Mouse (Mus musculus): Measurements from ENCODE around the gene 5430427O19Rik. TPM values are rescaled to one million over a fixed set of nuclear protein-coding genes. Genes with fewer than 3 reads are reported as not detected.

Gene 5430427O19Rik
- polyA plus RNA-seq, 1 experiment from 2014 or later = 0.06 TPM

GRCm38 (mm10) chrX:85875951-85876350 lies 5.8 kb downstream of the 5430427O19Rik start:
- H3K4me2 ChIP-seq (ENCODE audit: low read length) = no peak overlapping the region
- H3K9ac ChIP-seq (ENCODE audit: low read depth, low read length) = no peak overlapping the region
- H3K4me1 ChIP-seq (ENCODE audit: control insufficient read depth, insufficient read depth, low read depth, low read length) = no peaks in the 10 kb centered on the region
- no peaks in the 10 kb centered on the region for H3K27me3 ChIP-seq (replicated peaks; ENCODE audit: control insufficient read depth, insufficient read depth, low read length)
- H3K36me3 ChIP-seq (ENCODE audit: control insufficient read depth, insufficient read depth, low read length) = no peaks in the 10 kb centered on the region
- no peak for ATAC-seq
- H3K27ac ChIP-seq (ENCODE audit: low read depth, low read length) = no peak overlapping the region
- no peaks in the 10 kb centered on the region for H3K9me3 ChIP-seq (ENCODE audit: control insufficient read depth, low read length)
- H3K4me3 ChIP-seq (ENCODE audit: low read length) = no peak overlapping the region

GRCm38 (mm10) chrX:85877747-85878146 lies 7.6 kb downstream of the 5430427O19Rik start:
- no peaks in the 10 kb centered on the region for H3K9me3 ChIP-seq (ENCODE audit: control insufficient read depth, low read length)
- H3K4me3 ChIP-seq (ENCODE audit: low read length) = no peak overlapping the region
- no peak overlapping the region for H3K9ac ChIP-seq (ENCODE audit: low read depth, low read length)
- no peaks in the 10 kb centered on the region for H3K4me1 ChIP-seq (ENCODE audit: control insufficient read depth, insufficient read depth, low read depth, low read length)
- 84% methylated on average over 2 of the region's 2 CpGs for WGBS
- H3K27me3 ChIP-seq (replicated peaks; ENCODE audit: control insufficient read depth, insufficient read depth, low read length) = no peaks in the 10 kb centered on the region
- no peak overlapping the region for H3K4me2 ChIP-seq (ENCODE audit: low read length)
- no peak overlapping the region for H3K27ac ChIP-seq (ENCODE audit: low read depth, low read length)
- no peak for ATAC-seq
- no peaks in the 10 kb centered on the region for H3K36me3 ChIP-seq (ENCODE audit: control insufficient read depth, insufficient read depth, low read length)

- H3K36me3 ChIP-seq (ENCODE audit: control insufficient read depth, insufficient read depth, low read length) = no peaks in the 10 kb centered on the region
- H3K27ac ChIP-seq (ENCODE audit: low read depth, low read length) = no peak overlapping the region
- ATAC-seq = no peak
- H3K4me1 ChIP-seq (ENCODE audit: control insufficient read depth, insufficient read depth, low read depth, low read length) = no peaks in the 10 kb centered on the region
- H3K27me3 ChIP-seq (replicated peaks; ENCODE audit: control insufficient read depth, insufficient read depth, low read length) = no peaks in the 10 kb centered on the region
- H3K4me2 ChIP-seq (ENCODE audit: low read length) = no peak overlapping the region
- no peak overlapping the region for H3K4me3 ChIP-seq (ENCODE audit: low read length)
- no peak overlapping the region for H3K9ac ChIP-seq (ENCODE audit: low read depth, low read length)
- no peaks in the 10 kb centered on the region for H3K9me3 ChIP-seq (ENCODE audit: control insufficient read depth, low read length)
Observed at GRCm38 (mm10) chrX:85878293-85878692, 8.1 kb downstream of the 5430427O19Rik start.

GRCm38 (mm10) chrX:85879198-85879977 lies 9.2 kb downstream of the 5430427O19Rik start:
- no peak for ATAC-seq
- no peaks in the 10 kb centered on the region for H3K4me1 ChIP-seq (ENCODE audit: control insufficient read depth, insufficient read depth, low read depth, low read length)
- no peak overlapping the region for H3K4me2 ChIP-seq (ENCODE audit: low read length)
- H3K9me3 ChIP-seq (ENCODE audit: control insufficient read depth, low read length) = no peaks in the 10 kb centered on the region
- H3K27ac ChIP-seq (ENCODE audit: low read depth, low read length) = no peak overlapping the region
- no peaks in the 10 kb centered on the region for H3K27me3 ChIP-seq (replicated peaks; ENCODE audit: control insufficient read depth, insufficient read depth, low read length)
- H3K9ac ChIP-seq (ENCODE audit: low read depth, low read length) = no peak overlapping the region
- no peak overlapping the region for H3K4me3 ChIP-seq (ENCODE audit: low read length)
- 66% methylated on average over 7 of the region's 7 CpGs for WGBS
- no peaks in the 10 kb centered on the region for H3K36me3 ChIP-seq (ENCODE audit: control insufficient read depth, insufficient read depth, low read length)

GRCm38 (mm10) chrX:85886651-85887050 lies 16.5 kb downstream of the 5430427O19Rik start:
- no peak overlapping the region for H3K27ac ChIP-seq (ENCODE audit: low read depth, low read length)
- no peak for ATAC-seq
- H3K36me3 ChIP-seq (ENCODE audit: control insufficient read depth, insufficient read depth, low read length) = no peaks in the 10 kb centered on the region
- H3K4me3 ChIP-seq (ENCODE audit: low read length) = no peak overlapping the region
- no peaks in the 10 kb centered on the region for H3K4me1 ChIP-seq (ENCODE audit: control insufficient read depth, insufficient read depth, low read depth, low read length)
- H3K27me3 ChIP-seq (replicated peaks; ENCODE audit: control insufficient read depth, insufficient read depth, low read length) = no peaks in the 10 kb centered on the region
- 54% methylated on average over 5 of the region's 5 CpGs for WGBS
- no peak overlapping the region for H3K9ac ChIP-seq (ENCODE audit: low read depth, low read length)
- H3K9me3 ChIP-seq (ENCODE audit: control insufficient read depth, low read length) = no peaks in the 10 kb centered on the region
- H3K4me2 ChIP-seq (ENCODE audit: low read length) = no peak overlapping the region

GRCm38 (mm10) chrX:85901195-85901594 lies 31.0 kb downstream of the 5430427O19Rik start:
- H3K4me2 ChIP-seq (ENCODE audit: low read length) = no peak overlapping the region
- no peaks in the 10 kb centered on the region for H3K9me3 ChIP-seq (ENCODE audit: control insufficient read depth, low read length)
- H3K4me1 ChIP-seq (ENCODE audit: control insufficient read depth, insufficient read depth, low read depth, low read length) = no peaks in the 10 kb centered on the region
- H3K4me3 ChIP-seq (ENCODE audit: low read length) = no peak overlapping the region
- no peaks in the 10 kb centered on the region for H3K36me3 ChIP-seq (ENCODE audit: control insufficient read depth, insufficient read depth, low read length)
- no peak overlapping the region for H3K27ac ChIP-seq (ENCODE audit: low read depth, low read length)
- WGBS = 72% methylated on average over 1 of the region's 1 CpGs
- no peak for ATAC-seq
- no peak overlapping the region for H3K9ac ChIP-seq (ENCODE audit: low read depth, low read length)
- H3K27me3 ChIP-seq (replicated peaks; ENCODE audit: control insufficient read depth, insufficient read depth, low read length) = no peaks in the 10 kb centered on the region

- WGBS = 26% methylated on average over 3 of the region's 3 CpGs
- H3K9ac ChIP-seq (ENCODE audit: low read depth, low read length) = no peak overlapping the region
- no peaks in the 10 kb centered on the region for H3K36me3 ChIP-seq (ENCODE audit: control insufficient read depth, insufficient read depth, low read length)
- no peak for ATAC-seq
- H3K4me3 ChIP-seq (ENCODE audit: low read length) = no peak overlapping the region
- H3K27ac ChIP-seq (ENCODE audit: low read depth, low read length) = no peak overlapping the region
- no peaks in the 10 kb centered on the region for H3K4me1 ChIP-seq (ENCODE audit: control insufficient read depth, insufficient read depth, low read depth, low read length)
- H3K9me3 ChIP-seq (ENCODE audit: control insufficient read depth, low read length) = no peaks in the 10 kb centered on the region
- H3K27me3 ChIP-seq (replicated peaks; ENCODE audit: control insufficient read depth, insufficient read depth, low read length) = no peaks in the 10 kb centered on the region
- H3K4me2 ChIP-seq (ENCODE audit: low read length) = no peak overlapping the region
Observed at GRCm38 (mm10) chrX:85919034-85919433, 48.9 kb downstream of the 5430427O19Rik start.

GRCm38 (mm10) chrX:85932991-85933390 lies 62.8 kb downstream of the 5430427O19Rik start:
- 9% methylated on average over 2 of the region's 2 CpGs for WGBS
- no peaks in the 10 kb centered on the region for H3K4me1 ChIP-seq (ENCODE audit: control insufficient read depth, insufficient read depth, low read depth, low read length)
- no peak overlapping the region for H3K4me2 ChIP-seq (ENCODE audit: low read length)
- H3K36me3 ChIP-seq (ENCODE audit: control insufficient read depth, insufficient read depth, low read length) = no peaks in the 10 kb centered on the region
- H3K27ac ChIP-seq (ENCODE audit: low read depth, low read length) = no peak overlapping the region
- H3K9me3 ChIP-seq (ENCODE audit: control insufficient read depth, low read length) = no peaks in the 10 kb centered on the region
- no peaks in the 10 kb centered on the region for H3K27me3 ChIP-seq (replicated peaks; ENCODE audit: control insufficient read depth, insufficient read depth, low read length)
- no peak overlapping the region for H3K9ac ChIP-seq (ENCODE audit: low read depth, low read length)
- H3K4me3 ChIP-seq (ENCODE audit: low read length) = no peak overlapping the region
- no peak for ATAC-seq

All from hindbrain, embryonic 16.5 days (tissue).